Mouse (Mus musculus) liver, embryonic 15.5 days (tissue): ENCODE measurements around the gene Zdbf2. TPM values are rescaled to one million over a fixed set of nuclear protein-coding genes. Genes with fewer than 3 reads are reported as not detected.
"Not testable (repeated sequence)": the region's sequence is repeated elsewhere in the genome, so short reads cannot be mapped to it uniquely, and the experiment has no call there.

Source experiments
- ATAC-seq: fragments of 200-750 bp; cut with Nextera tagmentation; 2 replicates; pipeline ENCODE4 v1.8.0; 2017; ENCODE audit warnings: moderate number of reproducible peaks, mild to moderate bottlenecking, moderate library complexity; ENCODE audit not compliant: insufficient read depth
- H3K27ac ChIP-seq: fragments of 300-500 bp; sonication (generic); replicated peaks from 2 replicates; pipeline ENCODE4 v1.5.1; 2015; ENCODE audit warnings: mild to moderate bottlenecking, inconsistent platforms
- H3K27me3 ChIP-seq: fragments of 300-500 bp; sonication (generic); 2 replicates; pipeline ENCODE4 v1.6.1; 2015; ENCODE audit warnings: mild to moderate bottlenecking, inconsistent platforms
- H3K36me3 ChIP-seq: fragments of 300-500 bp; sonication (generic); replicated peaks from 2 replicates; pipeline ENCODE4 v1.6.1; 2015; ENCODE audit warnings: moderate library complexity, mild to moderate bottlenecking, inconsistent platforms
- H3K4me1 ChIP-seq: fragments of 300-500 bp; sonication (generic); replicated peaks from 2 replicates; pipeline ENCODE4 v1.6.1; 2015; ENCODE audit warnings: inconsistent platforms
- H3K4me2 ChIP-seq: fragments of 300-500 bp; sonication (generic); 2 replicates; pipeline ENCODE4 v1.6.1; 2015; ENCODE audit warnings: moderate library complexity, mild to moderate bottlenecking, inconsistent platforms
- H3K4me3 ChIP-seq: fragments of 300-500 bp; sonication (generic); replicated peaks from 2 replicates; pipeline ENCODE4 v1.5.1; 2015; ENCODE audit warnings: mild to moderate bottlenecking, inconsistent platforms
- H3K9ac ChIP-seq: fragments of 300-500 bp; sonication (generic); 2 replicates; pipeline ENCODE4 v1.6.1; 2015; ENCODE audit warnings: moderate library complexity, mild to moderate bottlenecking, inconsistent platforms
- H3K9me3 ChIP-seq: fragments of 300-500 bp; sonication (generic); replicated peaks from 2 replicates; pipeline ENCODE4 v1.6.1; 2016; ENCODE audit warnings: inconsistent platforms
- WGBS: fragments of 180-500 bp; shearing (Covaris S2); methylation state at CpG from one replicate; pipeline ENCODE4 v1.1.7; 2015; ENCODE audit warnings: mixed read lengths; ENCODE audit not compliant: insufficient replicate concordance; 5-methylcytosine and 5-hydroxymethylcytosine counted together
- polyA plus RNA-seq: library from polyadenylated mRNA; unstranded; fragments of >200 nt; fragmentation: Nextera tagmentation; extraction: Ambion mirVana; gene quantifications from 2 replicates; pipeline ENCODE4 v1.2.1, GENCODE M21; 2015

Gene Zdbf2
- polyA plus RNA-seq, 1 experiment from 2014 or later: 1.0 TPM

- H3K9me3 ChIP-seq: no peaks in the 10 kb centered on the region
- peaks cover 96% of the 10 kb centered on the region for H3K27me3 ChIP-seq
- no peak overlapping the region for H3K9ac ChIP-seq
- no peaks in the 10 kb centered on the region for H3K36me3 ChIP-seq
- no peak overlapping the region for H3K27ac ChIP-seq
- no peak for ATAC-seq
- H3K4me1 ChIP-seq: no peaks in the 10 kb centered on the region
- H3K4me3 ChIP-seq: no peak overlapping the region
- no peak overlapping the region for H3K4me2 ChIP-seq
- 26% methylated on average over 4 of the region's 4 CpGs for WGBS
Observed at GRCm38 (mm10) chr1:63265461-63265860, 7.6 kb upstream of the Zdbf2 start.

- ATAC-seq: no peak
- H3K9ac ChIP-seq: no peak overlapping the region
- H3K4me1 ChIP-seq: no peaks in the 10 kb centered on the region
- H3K27ac ChIP-seq: no peak overlapping the region
- peaks cover 96% of the 10 kb centered on the region for H3K27me3 ChIP-seq
- 41% methylated on average over 12 of the region's 12 CpGs for WGBS
- H3K36me3 ChIP-seq: no peaks in the 10 kb centered on the region
- no peak overlapping the region for H3K4me2 ChIP-seq
- no peaks in the 10 kb centered on the region for H3K9me3 ChIP-seq
- no peak overlapping the region for H3K4me3 ChIP-seq
Observed at GRCm38 (mm10) chr1:63266121-63266520, 6.9 kb upstream of the Zdbf2 start.

DNA sequence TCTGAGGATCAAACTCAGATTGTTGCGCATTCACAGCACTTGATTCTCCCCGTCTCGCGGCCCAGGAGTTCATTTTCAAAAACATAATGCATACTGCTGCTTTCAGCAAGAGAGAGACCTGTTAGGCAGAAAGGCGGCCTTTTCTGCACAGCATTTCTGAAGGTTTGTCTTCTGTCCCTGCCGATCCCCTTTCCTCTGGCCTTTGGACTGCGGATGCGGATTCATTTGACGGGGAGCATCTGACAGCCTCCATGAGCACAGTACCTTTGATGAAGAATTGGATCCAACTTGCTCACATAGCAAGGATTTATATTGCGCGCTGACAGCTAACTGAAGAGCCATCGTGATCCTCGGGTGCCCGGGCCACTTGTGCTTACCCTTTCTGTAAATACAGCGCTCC lies 6.3 kb upstream of the Zdbf2 start:
- no peak overlapping the region for H3K4me2 ChIP-seq
- H3K4me1 ChIP-seq: no peaks in the 10 kb centered on the region
- peaks cover 97% of the 10 kb centered on the region for H3K27me3 ChIP-seq
- no peak overlapping the region for H3K27ac ChIP-seq
- H3K36me3 ChIP-seq: no peaks in the 10 kb centered on the region
- 43% methylated on average over 15 of the region's 15 CpGs for WGBS
- no peak overlapping the region for H3K9ac ChIP-seq
- H3K4me3 ChIP-seq: no peak overlapping the region
- ATAC-seq: no peak
- H3K9me3 ChIP-seq: no peaks in the 10 kb centered on the region

- no peak overlapping the region for H3K4me3 ChIP-seq
- H3K36me3 ChIP-seq: no peaks in the 10 kb centered on the region
- no peak overlapping the region for H3K9ac ChIP-seq
- H3K4me2 ChIP-seq: no peak overlapping the region
- H3K27ac ChIP-seq: no peak overlapping the region
- WGBS: 22% methylated on average over 8 of the region's 8 CpGs
- H3K27me3 ChIP-seq: peaks cover 90% of the 10 kb centered on the region
- H3K4me1 ChIP-seq: no peaks in the 10 kb centered on the region; the same call in 1 of the 2 replicates
- no peaks in the 10 kb centered on the region for H3K9me3 ChIP-seq
- ATAC-seq: no peak
Observed at GRCm38 (mm10) chr1:63272125-63272675, 865 bp upstream of the Zdbf2 start.

- Histone ChIP-seq H3K9me3 (no peaks in the 10 kb centered on the region), H3K9ac (no peak overlapping the region), H3K27ac (no peak overlapping the region), H3K4me1 (no peaks in the 10 kb centered on the region; the same call in 1 of the 2 replicates), H3K36me3 (no peaks in the 10 kb centered on the region), H3K4me3 (peak overlapping the region; percentile 45), H3K4me2 (peak overlapping the region; percentile 61), H3K27me3 (peaks cover 88% of the 10 kb centered on the region)
- 1% methylated on average over 71 of the region's 89 CpGs for WGBS
- ATAC-seq: no peak
Observed at GRCm38 (mm10) chr1:63273339-63273951, 380 bp downstream of the Zdbf2 start.

DNA sequence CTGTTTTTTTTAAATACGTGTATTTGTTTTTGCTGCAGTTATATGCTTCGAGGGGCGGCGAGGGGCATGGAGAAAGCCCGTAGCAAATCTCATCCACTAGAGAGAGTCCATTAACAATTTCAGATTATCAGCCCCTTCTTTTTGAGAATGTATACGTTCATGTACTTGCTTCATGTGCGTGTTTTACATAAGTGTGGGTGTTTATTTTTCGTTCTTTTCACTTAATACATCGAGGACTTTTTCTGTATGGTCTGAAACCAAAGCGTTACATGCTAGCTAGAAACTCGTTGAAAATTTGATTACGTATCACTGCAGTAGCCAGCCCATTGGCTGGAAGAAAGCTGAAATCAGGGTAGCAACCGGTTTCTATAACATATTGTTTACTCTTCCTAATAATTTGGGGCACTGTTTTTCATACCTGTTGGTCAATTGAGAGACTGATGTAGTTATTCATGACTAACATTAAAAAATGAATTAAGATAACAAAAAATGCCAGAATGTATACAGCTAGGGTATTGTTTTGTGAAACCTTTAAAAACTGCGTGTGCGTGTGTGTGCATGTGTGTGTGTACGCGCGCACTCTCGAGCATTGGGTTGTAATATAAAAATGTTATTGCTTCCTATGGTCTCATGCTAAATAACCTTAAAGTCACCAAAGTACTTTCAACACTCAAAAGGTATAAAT lies 1.1 kb downstream of the Zdbf2 start:
- peak overlapping the region; percentile 45; the same call in 1 of the 2 replicates for H3K4me3 ChIP-seq
- peak overlapping the region; percentile 61; the same call in 1 of the 2 replicates for H3K4me2 ChIP-seq
- 20% methylated on average over 19 of the region's 19 CpGs for WGBS
- H3K27ac ChIP-seq: no peak overlapping the region
- no peaks in the 10 kb centered on the region for H3K36me3 ChIP-seq
- ATAC-seq: no peak
- no peak overlapping the region for H3K9ac ChIP-seq
- H3K27me3 ChIP-seq: peaks cover 86% of the 10 kb centered on the region
- no peaks in the 10 kb centered on the region; the same call in 1 of the 2 replicates for H3K4me1 ChIP-seq
- no peaks in the 10 kb centered on the region for H3K9me3 ChIP-seq

DNA sequence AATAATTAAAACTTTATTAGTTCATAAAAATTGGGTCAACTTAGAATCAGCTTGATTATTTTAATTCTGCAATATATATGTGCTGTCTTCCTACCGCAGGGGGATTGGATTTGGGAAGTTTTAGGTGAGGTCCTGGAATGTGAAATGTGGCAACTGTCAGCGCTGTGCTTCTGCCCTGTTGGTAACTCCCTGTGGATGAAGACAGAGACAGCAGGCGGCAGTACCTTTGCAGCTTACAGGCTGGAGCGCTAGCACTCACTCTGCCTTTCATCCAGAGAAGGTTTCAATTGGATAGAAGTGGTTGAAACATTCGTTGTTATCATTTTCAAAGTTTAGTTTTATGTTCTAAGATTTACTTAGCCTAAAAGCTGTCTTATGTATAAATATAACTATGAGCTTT lies 5.0 kb downstream of the Zdbf2 start:
- no peak for ATAC-seq
- no peak overlapping the region for H3K4me2 ChIP-seq
- no peak overlapping the region for H3K27ac ChIP-seq
- 31% methylated on average over 5 of the region's 5 CpGs for WGBS
- H3K27me3 ChIP-seq: peaks cover 54% of the 10 kb centered on the region
- H3K4me1 ChIP-seq: no peaks in the 10 kb centered on the region; the same call in 1 of the 2 replicates
- no peak overlapping the region for H3K4me3 ChIP-seq
- no peak overlapping the region for H3K9ac ChIP-seq
- H3K36me3 ChIP-seq: no peaks in the 10 kb centered on the region
- H3K9me3 ChIP-seq: no peaks in the 10 kb centered on the region

DNA sequence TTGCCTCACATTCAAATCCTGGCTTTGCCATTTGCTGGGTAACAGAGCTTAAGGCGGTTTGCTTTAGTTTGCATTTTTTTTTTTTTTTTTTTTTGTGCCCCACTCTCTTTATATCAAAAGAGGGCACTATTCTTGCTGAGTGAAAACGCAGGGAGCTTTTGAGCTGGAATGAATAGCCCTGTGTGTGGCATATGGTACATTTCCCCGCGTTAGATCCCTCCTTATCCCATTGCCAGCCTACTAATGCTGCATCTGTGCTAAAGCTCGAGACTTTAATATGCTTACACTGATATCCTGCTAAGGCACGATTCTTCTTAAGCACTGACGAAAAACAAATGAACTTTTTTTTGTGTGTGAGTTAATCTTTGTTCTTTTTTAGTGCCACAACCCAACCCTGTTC lies 20.9 kb downstream of the Zdbf2 start:
- H3K4me3 ChIP-seq: no peak overlapping the region
- no peaks in the 10 kb centered on the region for H3K9me3 ChIP-seq
- ATAC-seq: no peak
- no peaks in the 10 kb centered on the region for H3K27me3 ChIP-seq
- WGBS: 43% methylated on average over 7 of the region's 7 CpGs
- no peak overlapping the region for H3K9ac ChIP-seq
- H3K4me1 ChIP-seq: no peaks in the 10 kb centered on the region
- H3K27ac ChIP-seq: no peak overlapping the region
- H3K36me3 ChIP-seq: no peaks in the 10 kb centered on the region
- no peak overlapping the region for H3K4me2 ChIP-seq

GRCm38 (mm10) chr1:63309661-63310060 lies 36.6 kb downstream of the Zdbf2 start:
- Histone ChIP-seq H3K9ac (no peak overlapping the region), H3K4me1 (no peaks in the 10 kb centered on the region), H3K27ac (no peak overlapping the region), H3K36me3 (no peaks in the 10 kb centered on the region), H3K4me3 (no peak overlapping the region), H3K4me2 (no peak overlapping the region), H3K27me3 (peaks cover 16% of the 10 kb centered on the region), H3K9me3 (no peaks in the 10 kb centered on the region)
- no peak for ATAC-seq
- WGBS: 37% methylated on average over 18 of the region's 18 CpGs

DNA sequence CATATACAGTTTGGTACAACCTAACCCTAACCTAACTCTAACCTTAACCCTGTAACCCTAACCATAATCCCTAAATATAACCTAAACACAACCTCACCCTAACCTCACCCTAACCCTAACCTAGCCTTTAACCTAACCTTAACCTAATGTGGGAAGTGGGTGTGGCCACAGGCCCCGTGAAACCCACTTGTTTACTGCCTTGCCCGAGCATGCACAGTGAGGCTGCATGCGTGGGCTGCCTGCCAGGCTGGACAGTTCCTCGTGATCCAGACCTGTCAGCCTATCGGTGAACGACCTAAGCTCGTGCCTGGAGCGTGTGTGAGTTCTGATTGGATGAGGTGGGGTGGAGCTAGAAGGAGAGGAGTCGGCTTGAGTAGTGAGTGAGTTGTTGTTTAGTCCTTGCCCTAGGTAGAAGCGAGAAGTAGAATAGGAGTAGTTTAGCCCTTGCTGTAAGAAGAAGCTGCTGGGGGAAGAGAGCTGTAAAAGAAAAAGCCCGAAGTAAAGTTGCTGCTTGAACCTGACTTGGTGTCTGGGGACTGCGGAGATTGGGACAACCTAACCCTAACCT lies 50.6 kb downstream of the Zdbf2 start:
- not testable (repeated sequence) for H3K36me3 ChIP-seq, H3K27ac ChIP-seq, H3K4me1 ChIP-seq, H3K4me3 ChIP-seq, H3K9me3 ChIP-seq, H3K4me2 ChIP-seq, H3K9ac ChIP-seq, H3K27me3 ChIP-seq, ATAC-seq
- 39% methylated on average over 12 of the region's 12 CpGs for WGBS
